Mouse (Mus musculus) liver, adult 2 months (tissue): ENCODE data around the gene Oog4. TPM values are rescaled to one million over a fixed set of nuclear protein-coding genes. Genes with fewer than 3 reads are reported as not detected.

Experiments used
- DNase-seq: peaks from one replicate; pipeline ENCODE4 v3.0.0-alpha.2; 2011; ENCODE audit warnings: low read depth, low spot score; ENCODE audit errors: extremely low read depth
- H3K27ac ChIP-seq: fragments of 200-500 bp; replicated peaks from 2 replicates; pipeline ENCODE4 v1.5.1; 2012; ENCODE audit warnings: low read depth, mild to moderate bottlenecking, control low read depth, inconsistent platforms, low read length; ENCODE audit not compliant: insufficient read depth
- H3K27me3 ChIP-seq: fragments of 200-500 bp; 2 replicates; pipeline ENCODE4 v1.6.1; 2012; ENCODE audit warnings: mild to moderate bottlenecking, moderate library complexity, low read length, inconsistent platforms; ENCODE audit not compliant: control insufficient read depth, insufficient read depth
- H3K36me3 ChIP-seq: fragments of 200-500 bp; 2 replicates; pipeline ENCODE4 v1.6.1; 2012; ENCODE audit warnings: low read length, inconsistent platforms; ENCODE audit not compliant: control insufficient read depth, insufficient read depth
- H3K4me1 ChIP-seq: fragments of 200-500 bp; 2 replicates; pipeline ENCODE4 v1.6.1; 2011; ENCODE audit warnings: low read length; ENCODE audit not compliant: control insufficient read depth, insufficient read depth
- H3K4me3 ChIP-seq: fragments of 200-500 bp; 2 replicates; pipeline ENCODE4 v1.5.1; 2011; ENCODE audit warnings: low read depth, mild to moderate bottlenecking, control low read depth, low read length, moderate library complexity; ENCODE audit not compliant: insufficient read depth
- H3K79me2 ChIP-seq: fragments of 200-500 bp; 2 replicates; pipeline ENCODE4 v1.6.1; 2012; ENCODE audit warnings: inconsistent platforms, mild to moderate bottlenecking, low read length, moderate library complexity; ENCODE audit not compliant: control insufficient read depth, insufficient read depth
- H3K9ac ChIP-seq: fragments of 200-500 bp; 2 replicates; pipeline ENCODE4 v1.6.1; 2012; ENCODE audit warnings: low read depth, mild to moderate bottlenecking, control low read depth, inconsistent platforms, low read length
- CTCF ChIP-seq: fragments of 200-500 bp; IDR thresholded peaks from 2 replicates; pipeline ENCODE4 v1.5.1; 2011; ENCODE audit warnings: low read depth, low read length, control low read depth
- POLR2A ChIP-seq: fragments of 200-500 bp; IDR thresholded peaks from 2 replicates; pipeline ENCODE4 v1.6.1; 2011; ENCODE audit warnings: low read length, control low read depth; ENCODE audit not compliant: insufficient read depth; ENCODE audit errors: extremely low read depth
- WGBS: fragments of 180-500 bp; shearing (Covaris S2); methylation state at CpG from one replicate; pipeline ENCODE4 v1.1.7; 2018; 5-methylcytosine and 5-hydroxymethylcytosine counted together
- polyA plus RNA-seq: library from polyadenylated mRNA; depleted of rRNA; stranded (reverse); fragments of >200 nt; gene quantifications from 2 replicates; pipeline ENCODE4 v1.2.3, GENCODE M21; 2012; rRNA removed
- total RNA-seq: library from RNA; depleted of rRNA; stranded (reverse); fragments of >200 nt; gene quantifications from 2 replicates; pipeline ENCODE4 v1.2.3, GENCODE M21; 2014; rRNA removed

Gene Oog4
- total and polyA plus RNA-seq, 2 experiments = not detected

DNA sequence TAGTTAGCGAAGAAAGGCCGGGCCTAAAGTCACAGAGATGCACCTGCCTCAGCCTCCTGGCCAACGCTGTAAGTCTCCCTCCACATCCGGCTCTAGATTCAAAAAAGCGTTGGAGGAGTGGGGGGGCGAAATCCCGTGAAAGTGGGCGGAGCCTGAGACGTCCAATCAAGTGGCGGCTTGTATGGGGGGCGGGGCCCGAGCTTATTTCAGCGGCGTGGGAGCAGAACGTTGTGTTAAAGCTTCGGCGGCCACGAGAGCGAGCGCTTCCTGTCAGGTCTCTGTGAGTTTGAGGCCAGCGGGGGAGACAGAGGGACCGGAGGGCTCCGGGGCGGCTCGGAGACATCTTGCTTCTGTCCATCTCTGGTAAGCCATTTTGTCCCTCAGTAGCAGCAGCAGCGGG, 55.9 kb downstream of the Oog4 start, which contains the start of gene Pramel1:
Pramel1 (plus strand) TSS at position 248 of the 400 bp plus-strand sequence.
- Histone ChIP-seq H3K27me3 (no peaks in the 10 kb centered on the region), H3K4me1 (no peaks in the 10 kb centered on the region), H3K9ac (no peak within 1 kb of the TSS), H3K79me2 (no peaks in the 10 kb centered on the region), H3K36me3 (no peaks in the 10 kb centered on the region), H3K4me3 (no peak within 1 kb of the TSS), H3K27ac (no peak within 1 kb of the TSS)
- DNase-seq = no peak
- no peak for TF ChIP-seq CTCF
- no peak for TF ChIP-seq POLR2A
- 76% methylated on average over 26 of the region's 26 CpGs for WGBS

DNA sequence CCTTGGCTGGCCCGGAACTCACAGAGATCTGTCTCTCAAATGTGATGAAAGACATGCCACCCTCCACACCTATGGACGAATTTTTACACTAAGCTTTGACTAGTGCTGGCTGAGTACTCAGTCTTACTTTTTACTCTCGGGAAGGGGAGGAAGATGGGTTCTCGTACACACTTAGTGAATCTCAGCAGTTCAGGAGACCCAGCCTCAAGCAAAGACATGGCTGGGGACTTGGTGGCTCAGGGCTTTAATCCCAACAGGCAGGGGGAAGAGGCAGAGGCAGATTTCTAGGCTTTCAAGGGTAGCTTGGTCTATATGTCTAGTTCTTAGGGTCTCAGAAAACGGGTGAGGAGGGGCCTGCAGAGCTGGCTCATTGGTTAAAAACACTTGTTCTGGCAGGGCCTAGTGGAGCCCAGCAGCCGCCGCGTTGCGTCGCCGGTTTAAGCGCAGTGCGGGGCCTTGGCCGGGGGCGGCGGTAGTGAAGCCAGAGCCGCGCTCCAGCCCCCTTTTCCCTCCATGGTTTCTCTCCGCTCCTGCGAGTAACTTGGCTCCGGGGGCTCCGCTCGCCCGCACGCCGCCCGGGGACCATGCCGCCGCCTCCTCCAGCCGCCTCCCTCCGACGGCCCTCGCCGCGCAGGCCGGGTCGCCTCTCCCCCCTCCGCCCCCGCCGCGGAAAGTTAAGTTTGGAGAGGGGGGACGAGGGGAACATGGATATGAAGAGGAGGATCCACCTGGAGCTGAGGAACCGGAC, 61.0 kb downstream of the Oog4 start:
- DNase-seq = no peak
- Histone ChIP-seq H3K27me3 (no peaks in the 10 kb centered on the region; the same call in 1 of the 2 replicates), H3K4me1 (peaks cover 2% of the 10 kb centered on the region; the same call in 1 of the 2 replicates), H3K79me2 (no peaks in the 10 kb centered on the region), H3K4me3 (peak overlapping the region; percentile 38; the same call in 1 of the 2 replicates), H3K36me3 (no peaks in the 10 kb centered on the region), H3K9ac (no peak overlapping the region), H3K27ac (no peak overlapping the region)
- TF ChIP-seq POLR2A (no peak), CTCF (peak; percentile 14; the same call in 1 of the 2 replicates)
- 10% methylated on average over 42 of the region's 43 CpGs for WGBS

Other genes starting within 250 kb of the Oog4 start
- gene Prdm2, start 237.3 kb downstream of the Oog4 start, total RNA-seq = 6.9 and 8.1 TPM in 2 replicates
- gene Prdm2, start 237.3 kb downstream of the Oog4 start, polyA plus RNA-seq = 4.9 and 7.9 TPM in 2 replicates
- gene Pdpn, start 150.8 kb downstream of the Oog4 start, total RNA-seq = 0.40 TPM in 1 of 2 replicates, not detected in the other
- gene Pdpn, start 150.8 kb downstream of the Oog4 start, polyA plus RNA-seq = 0.17 and 0.39 TPM in 2 replicates
- not detected in 2 replicates for gene Lrrc38, start 100.6 kb downstream of the Oog4 start, total RNA-seq
- not detected in 2 replicates for gene Lrrc38, start 100.6 kb downstream of the Oog4 start, polyA plus RNA-seq
- not detected in 2 replicates for gene Pramel1, start 55.9 kb downstream of the Oog4 start, total RNA-seq
- gene Pramel1, start 55.9 kb downstream of the Oog4 start, polyA plus RNA-seq = not detected in 2 replicates
- 5.2 and 7.8 TPM in 2 replicates for gene Pramef8, start 37.9 kb downstream of the Oog4 start, total RNA-seq
- 2.1 and 2.3 TPM in 2 replicates for gene Pramef8, start 37.9 kb downstream of the Oog4 start, polyA plus RNA-seq
- not detected in 2 replicates for gene Gm13043, start 61.0 kb upstream of the Oog4 start, total RNA-seq
- gene Gm13043, start 61.0 kb upstream of the Oog4 start, polyA plus RNA-seq = not detected in 2 replicates
- gene Gm13040, start 85.6 kb upstream of the Oog4 start, total RNA-seq = not detected in 2 replicates
- not detected in 2 replicates for gene Gm13040, start 85.6 kb upstream of the Oog4 start, polyA plus RNA-seq
- not detected in 2 replicates for gene BC080695, start 101.4 kb upstream of the Oog4 start, total RNA-seq
- gene BC080695, start 101.4 kb upstream of the Oog4 start, polyA plus RNA-seq = not detected in 2 replicates
- not detected in 2 replicates for gene Gm13057, start 101.4 kb upstream of the Oog4 start, total RNA-seq
- gene Gm13057, start 101.4 kb upstream of the Oog4 start, polyA plus RNA-seq = not detected in 2 replicates
- gene Gm13083, start 164.7 kb upstream of the Oog4 start, total RNA-seq = not detected in 2 replicates
- not detected in 2 replicates for gene Gm13083, start 164.7 kb upstream of the Oog4 start, polyA plus RNA-seq
- gene Gm13088, start 206.9 kb upstream of the Oog4 start, total RNA-seq = not detected in 2 replicates
- not detected in 2 replicates for gene Gm13088, start 206.9 kb upstream of the Oog4 start, polyA plus RNA-seq